Mouse (Mus musculus) liver, embryonic 14.5 days (tissue): ENCODE results near the gene Ccnb1. TPM values are rescaled to one million over a fixed set of nuclear protein-coding genes. Genes with fewer than 3 reads are reported as not detected.
A peak's percentile ranks its signal among the peaks of the same experiment; 100 is the strongest.

ENCODE experiments used
- ATAC-seq: fragments of 200-750 bp; cut with Nextera tagmentation; 2 replicates; pipeline ENCODE4 v1.8.0; 2017; ENCODE audit warnings: moderate number of reproducible peaks, mild to moderate bottlenecking, moderate library complexity; ENCODE audit not compliant: insufficient read depth
- DNase-seq, 3 experiments: peaks; one replicate each; pipeline ENCODE4 v3.0.0-alpha.2; 2012 to 2013; ENCODE audit warnings: low read depth in 3 of 3, low spot score in 3 of 3
- H3K27ac ChIP-seq: fragments of 300-500 bp; sonication (generic); 2 replicates; pipeline ENCODE4 v1.5.1; 2014; ENCODE audit warnings: moderate library complexity, mild to moderate bottlenecking, control low read depth, inconsistent platforms
- H3K27me3 ChIP-seq: fragments of 300-500 bp; sonication (generic); 2 replicates; pipeline ENCODE4 v1.6.1; 2014; ENCODE audit warnings: mild to moderate bottlenecking, low read length, moderate library complexity; ENCODE audit not compliant: control insufficient read depth, insufficient read depth
- H3K36me3 ChIP-seq: fragments of 300-500 bp; sonication (generic); replicated peaks from 2 replicates; pipeline ENCODE4 v1.6.1; 2014; ENCODE audit warnings: low read depth; ENCODE audit not compliant: control insufficient read depth, insufficient read depth
- H3K4me1 ChIP-seq, 2 experiments: fragments of 200-500 bp in 1 of 2; fragments of 300-500 bp in 1 of 2; sonication (generic) in 1 of 2; replicated peaks; 2 replicates each; pipeline ENCODE4 v1.6.1; 2012 to 2014; ENCODE audit warnings: antibody characterized with exemption in 1 of 2, inconsistent platforms in 1 of 2, low read length in 1 of 2; ENCODE audit not compliant: control insufficient read depth in 2 of 2, insufficient read depth in 2 of 2
- H3K4me2 ChIP-seq: fragments of 300-500 bp; sonication (generic); 2 replicates; pipeline ENCODE4 v1.6.1; 2014; ENCODE audit warnings: low read depth, mild to moderate bottlenecking, control low read depth, moderate library complexity
- H3K4me3 ChIP-seq, 2 experiments: fragments of 200-500 bp in 1 of 2; fragments of 300-500 bp in 1 of 2; sonication (generic) in 1 of 2; 2 replicates each; pipeline ENCODE4 v1.5.1; 2012 to 2014; ENCODE audit warnings: low read depth in 2 of 2, low read length in 2 of 2, mild to moderate bottlenecking in 2 of 2, control low read depth in 1 of 2, inconsistent platforms in 1 of 2, moderate library complexity in 1 of 2; ENCODE audit not compliant: insufficient read depth in 1 of 2
- H3K9ac ChIP-seq: fragments of 300-500 bp; sonication (generic); replicated peaks from 2 replicates; pipeline ENCODE4 v1.6.1; 2014; ENCODE audit warnings: mild to moderate bottlenecking, control low read depth, moderate library complexity
- H3K9me3 ChIP-seq: fragments of 300-500 bp; sonication (generic); 2 replicates; pipeline ENCODE4 v1.6.1; 2016; ENCODE audit warnings: low read length, mixed read lengths; ENCODE audit not compliant: control insufficient read depth
- CTCF ChIP-seq: IDR thresholded peaks from 2 replicates; pipeline ENCODE4 v1.5.1; 2016; ENCODE audit warnings: antibody characterized with exemption, low read depth, control low read depth
- EP300 ChIP-seq: IDR thresholded peaks from 2 replicates; pipeline ENCODE4 v1.6.1; 2016; ENCODE audit warnings: antibody characterized with exemption, low read depth
- WGBS: fragments of 180-500 bp; shearing (Covaris S2); extraction: QIAGEN DNeasy Blood & Tissue Kit; methylation state at CpG from one replicate; pipeline ENCODE4 v1.1.7; 2014; ENCODE audit not compliant: insufficient replicate concordance; 5-methylcytosine and 5-hydroxymethylcytosine counted together
- polyA plus RNA-seq, 2 experiments: library from polyadenylated mRNA; depleted of rRNA in 1 of 2; stranded (reverse) in 1 of 2; unstranded in 1 of 2; fragments of >200 nt; fragmentation: Nextera tagmentation in 1 of 2; extraction: Ambion mirVana in 1 of 2; gene quantifications; 2 replicates each; pipeline versions ENCODE4 v1.2.1 to v1.2.3; 2012 to 2014

The Ccnb1 gene
- polyA plus RNA-seq, 2 experiments = 123 to 255 TPM

DNA sequence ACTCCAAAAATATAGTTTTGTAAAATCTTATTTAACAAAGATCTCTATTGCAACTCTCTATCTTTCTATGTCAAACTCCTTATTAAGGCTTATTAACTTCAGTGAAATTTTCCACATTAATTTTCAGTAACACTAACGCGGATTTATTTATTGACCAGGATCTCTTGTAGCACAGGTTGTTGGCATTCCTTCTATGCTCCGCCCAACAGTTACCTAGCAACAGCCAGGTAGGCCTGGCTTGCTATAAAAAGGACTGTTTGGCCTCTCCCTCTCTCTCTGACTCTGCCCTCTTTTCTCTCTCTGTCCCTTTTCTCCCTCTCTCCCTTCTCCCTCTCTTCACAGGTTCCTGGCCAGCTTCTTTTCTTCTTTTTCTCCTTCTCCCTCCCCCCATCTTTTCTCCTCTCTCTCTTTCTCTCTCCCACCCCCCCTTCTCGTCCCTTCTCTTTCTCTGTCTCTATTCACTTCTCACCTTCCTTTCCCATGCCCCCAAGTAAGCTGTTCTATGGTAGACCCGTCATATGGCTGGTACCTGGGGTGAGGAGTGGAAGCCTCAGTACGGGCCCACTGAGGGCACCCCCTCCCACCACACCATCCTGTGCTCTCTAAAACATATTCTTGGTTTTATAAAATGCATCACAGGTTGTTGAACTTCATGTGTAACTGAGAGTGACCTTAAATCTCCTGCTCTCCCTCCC is 1.1 kb upstream of the Ccnb1 start:
- 77% methylated on average over 6 of the region's 6 CpGs for WGBS
- TF ChIP-seq EP300 (no peak), CTCF (no peak)
- no peak overlapping the region for H3K9ac ChIP-seq
- no peak for DNase-seq
- H3K4me3 ChIP-seq = no peak overlapping the region
- peaks cover 31% of the 10 kb centered on the region for H3K36me3 ChIP-seq
- peaks cover 19 to 23% of the 10 kb centered on the region in 2 experiments for H3K4me1 ChIP-seq
- no peaks in the 10 kb centered on the region for H3K9me3 ChIP-seq
- H3K27ac ChIP-seq = no peak overlapping the region
- no peak overlapping the region for H3K4me2 ChIP-seq
- no peak for ATAC-seq
- H3K27me3 ChIP-seq = no peaks in the 10 kb centered on the region

DNA sequence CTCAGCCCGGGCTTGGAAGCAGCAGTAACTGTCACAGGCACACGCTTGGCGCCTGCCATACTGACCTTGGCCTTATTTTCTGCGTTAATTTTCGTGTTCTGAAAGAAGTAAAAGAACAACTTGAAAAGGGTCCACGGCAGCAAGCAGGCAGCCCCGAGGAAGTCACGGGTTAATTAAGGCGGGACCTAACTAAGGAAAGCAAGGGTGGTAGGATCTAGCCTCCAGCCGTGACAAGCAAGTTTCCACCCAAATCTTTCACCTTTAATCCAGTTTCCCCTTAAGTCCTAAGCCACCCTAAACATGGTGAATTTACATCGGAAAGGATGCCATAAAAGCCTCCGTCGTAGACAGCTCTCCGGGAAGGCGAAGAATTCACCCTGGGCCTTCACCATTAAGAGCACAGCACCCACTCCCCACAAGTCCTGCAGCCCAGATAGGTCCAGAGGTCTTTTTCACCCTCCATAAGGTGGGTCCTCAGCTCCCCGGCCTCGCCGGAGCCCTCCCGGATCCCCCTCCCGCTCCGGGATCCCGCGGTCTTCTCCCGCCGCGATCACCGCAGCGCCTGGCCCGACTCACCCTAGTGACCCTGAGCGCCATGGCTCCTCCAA is 460 bp downstream of the Ccnb1 start:
- no peaks in the 10 kb centered on the region for H3K9me3 ChIP-seq
- peak overlapping the region; percentile 83 for H3K27ac ChIP-seq
- H3K9ac ChIP-seq = peak overlapping the region; percentile 100
- H3K27me3 ChIP-seq = no peaks in the 10 kb centered on the region
- DNase-seq (peak in 1 of 3 experiments; percentile 36), ATAC-seq (peak; percentile 46)
- peak overlapping the region; percentile 99 to 100 for H3K4me3 ChIP-seq
- peaks cover 19 to 25% of the 10 kb centered on the region in 2 experiments for H3K4me1 ChIP-seq
- H3K36me3 ChIP-seq = peaks cover 47% of the 10 kb centered on the region
- WGBS = under 1% methylated on average over 29 of the region's 30 CpGs
- no peak for TF ChIP-seq CTCF
- TF ChIP-seq EP300 = no peak
- H3K4me2 ChIP-seq = peak overlapping the region; percentile 96

- Histone ChIP-seq H3K4me3 (peak overlapping the region in 1 of 2 experiments; percentile 13; a peak in 1 of 4 replicates), H3K9me3 (no peaks in the 10 kb centered on the region), H3K27ac (peak overlapping the region; percentile 83), H3K4me2 (peak overlapping the region; percentile 83), H3K9ac (peak overlapping the region; percentile 32), H3K36me3 (peaks cover 49% of the 10 kb centered on the region), H3K4me1 (peaks cover 40 to 48% of the 10 kb centered on the region in 2 experiments), H3K27me3 (no peaks in the 10 kb centered on the region)
- DNase-seq (peak; percentile 74 to 76 (median 75)), ATAC-seq (peak; percentile 78)
- no peak for TF ChIP-seq CTCF
- TF ChIP-seq EP300 = peak; percentile 84
- 9% methylated on average over 3 of the region's 3 CpGs for WGBS
Measured at GRCm38 (mm10) chr13:100777491-100777890, 8.9 kb downstream of the Ccnb1 start.

- ATAC-seq = no peak
- H3K36me3 ChIP-seq = peaks cover 48% of the 10 kb centered on the region
- H3K27me3 ChIP-seq = no peaks in the 10 kb centered on the region
- no peak overlapping the region for H3K4me3 ChIP-seq
- H3K4me2 ChIP-seq = peak overlapping the region; percentile 83
- no peak for TF ChIP-seq CTCF
- no peak for TF ChIP-seq EP300
- H3K9me3 ChIP-seq = no peaks in the 10 kb centered on the region
- peaks cover 40 to 46% of the 10 kb centered on the region in 2 experiments for H3K4me1 ChIP-seq
- H3K9ac ChIP-seq = peak overlapping the region; percentile 70; the same call in 1 of the 2 replicates
- 51% methylated on average over 6 of the region's 6 CpGs for WGBS
- no peak for DNase-seq
- H3K27ac ChIP-seq = peak overlapping the region; percentile 71
Measured at GRCm38 (mm10) chr13:100776710-100777109, 9.7 kb downstream of the Ccnb1 start.

DNA sequence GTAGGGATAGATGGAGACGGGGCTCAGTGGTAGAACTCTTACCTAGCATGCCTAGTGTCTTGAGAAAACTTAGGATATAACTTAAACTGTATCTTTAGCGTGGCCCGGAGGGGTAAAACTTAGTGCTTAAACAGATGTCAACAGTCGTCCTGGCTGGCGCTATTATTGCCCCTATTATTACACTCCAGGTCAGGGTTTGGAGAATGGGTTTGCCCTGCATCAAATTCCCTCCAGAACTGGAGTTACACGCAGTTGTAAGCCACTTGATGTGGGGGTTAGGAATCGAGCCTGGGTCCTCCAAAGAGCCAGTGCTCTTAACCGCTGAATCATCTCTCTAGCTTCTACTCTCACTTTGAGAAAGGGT is 10.3 kb downstream of the Ccnb1 start:
- H3K9ac ChIP-seq = peak overlapping the region; percentile 70
- no peaks in the 10 kb centered on the region for H3K27me3 ChIP-seq
- peak overlapping the region; percentile 83 for H3K4me2 ChIP-seq
- H3K27ac ChIP-seq = peak overlapping the region; percentile 71
- H3K9me3 ChIP-seq = no peaks in the 10 kb centered on the region
- ATAC-seq (no peak), DNase-seq (no peak)
- TF ChIP-seq EP300 (no peak), CTCF (no peak)
- H3K36me3 ChIP-seq = peaks cover 46% of the 10 kb centered on the region
- 10% methylated on average over 8 of the region's 8 CpGs for WGBS
- peaks cover 40 to 46% of the 10 kb centered on the region in 2 experiments for H3K4me1 ChIP-seq
- peak overlapping the region; percentile 68 to 80 for H3K4me3 ChIP-seq
